Mouse (Mus musculus) hindbrain, postnatal 0 days (tissue): ENCODE data around the gene Atxn10. TPM values are rescaled to one million over a fixed set of nuclear protein-coding genes. Genes with fewer than 3 reads are reported as not detected.

Experiments
- ATAC-seq: fragments of 200-750 bp; cut with Nextera tagmentation; 2 replicates; pipeline ENCODE4 v1.8.0; 2017; ENCODE audit warnings: mild to moderate bottlenecking, moderate TSS enrichment, moderate library complexity
- DNase-seq: peaks from one replicate; pipeline ENCODE4 v3.0.0-alpha.2; 2015; ENCODE audit warnings: low spot score
- H3K27ac ChIP-seq: fragments of 300-500 bp; sonication (generic); 2 replicates; pipeline ENCODE4 v1.5.1; 2014; ENCODE audit warnings: mild to moderate bottlenecking
- H3K27me3 ChIP-seq: fragments of 300-500 bp; sonication (generic); 2 replicates; pipeline ENCODE4 v1.6.1; 2014; ENCODE audit warnings: low read length, mixed read lengths; ENCODE audit not compliant: insufficient read depth
- H3K36me3 ChIP-seq: fragments of 300-500 bp; sonication (generic); 2 replicates; pipeline ENCODE4 v1.6.1; 2014; ENCODE audit warnings: low read length, mixed read lengths; ENCODE audit not compliant: insufficient read depth
- H3K4me1 ChIP-seq: fragments of 300-500 bp; sonication (generic); 2 replicates; pipeline ENCODE4 v1.6.1; 2014; ENCODE audit warnings: antibody characterized with exemption, low read length, mixed read lengths; ENCODE audit not compliant: insufficient read depth
- H3K4me2 ChIP-seq: fragments of 300-500 bp; sonication (generic); 2 replicates; pipeline ENCODE4 v1.6.1; 2014; ENCODE audit warnings: low read depth, mild to moderate bottlenecking, low read length, moderate library complexity, mixed read lengths
- H3K4me3 ChIP-seq: fragments of 300-500 bp; sonication (generic); 2 replicates; pipeline ENCODE4 v1.5.1; 2014; ENCODE audit warnings: low read length
- H3K9ac ChIP-seq: fragments of 300-500 bp; sonication (generic); replicated peaks from 2 replicates; pipeline ENCODE4 v1.6.1; 2014; ENCODE audit warnings: mild to moderate bottlenecking, low read length, moderate library complexity, mixed read lengths
- H3K9me3 ChIP-seq: fragments of 300-500 bp; sonication (generic); 2 replicates; pipeline ENCODE4 v1.6.1; 2016; ENCODE audit warnings: low read length, mixed read lengths
- CTCF ChIP-seq: IDR thresholded peaks from 2 replicates; pipeline ENCODE4 v1.5.1; 2016; ENCODE audit warnings: antibody characterized with exemption, control low read depth, low read depth
- WGBS: fragments of 180-500 bp; shearing (Covaris S2); extraction: QIAGEN DNeasy Blood & Tissue Kit; methylation state at CpG from one replicate; pipeline ENCODE4 v1.1.7; 2014; 5-methylcytosine and 5-hydroxymethylcytosine counted together
- polyA plus RNA-seq: library from polyadenylated mRNA; unstranded; fragments of >200 nt; fragmentation: Nextera tagmentation; extraction: Ambion mirVana; gene quantifications from 2 replicates; pipeline ENCODE4 v1.2.1, GENCODE M21; 2015
- total RNA-seq: library from RNA; depleted of rRNA; stranded (reverse); fragments of >200 nt; gene quantifications from 2 replicates; pipeline ENCODE4 v1.2.3, GENCODE M21; 2014

Atxn10 gene
- total and polyA plus RNA-seq, 2 experiments from 2014 or later, result 292 to 499 TPM

DNA sequence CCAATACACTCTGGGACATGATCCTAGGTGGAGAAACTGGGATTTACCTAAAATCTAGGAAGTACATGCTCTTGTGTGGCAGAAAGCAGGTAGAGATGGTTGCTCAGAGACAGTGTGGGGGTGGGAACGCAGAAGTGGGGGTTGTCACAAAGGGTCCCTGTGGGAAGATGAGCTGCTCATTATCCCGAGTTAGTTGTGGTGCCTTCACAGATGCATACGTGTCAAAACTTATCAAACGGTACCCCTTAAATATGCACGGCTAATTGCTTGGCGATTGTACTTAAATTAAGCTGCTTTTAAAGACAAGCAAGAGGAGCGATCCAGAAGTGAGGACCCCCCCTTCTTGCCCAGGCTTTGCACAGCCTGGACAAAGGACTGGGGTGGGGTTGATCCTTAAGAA lies 153.7 kb downstream of the Atxn10 start:
- ATAC-seq (no peak), DNase-seq (no peak)
- Histone ChIP-seq H3K9ac (no peak overlapping the region), H3K4me1 (peaks cover 15% of the 10 kb centered on the region), H3K36me3 (no peaks in the 10 kb centered on the region), H3K9me3 (no peaks in the 10 kb centered on the region), H3K27ac (no peak overlapping the region), H3K27me3 (no peaks in the 10 kb centered on the region), H3K4me2 (no peak overlapping the region), H3K4me3 (no peak overlapping the region)
- TF ChIP-seq CTCF, result no peak
- WGBS, result 41% methylated on average over 7 of the region's 7 CpGs

GRCm38 (mm10) chr15:85494163-85494621 lies 158.1 kb downstream of the Atxn10 start:
- peaks cover 16% of the 10 kb centered on the region for H3K4me1 ChIP-seq
- no peak overlapping the region; the same call in 1 of the 2 replicates for H3K4me2 ChIP-seq
- ATAC-seq (0 out of 2 replicates have a peak, but pooled peaks have one; percentile 57), DNase-seq (peak; percentile 68)
- TF ChIP-seq CTCF, result no peak
- H3K9ac ChIP-seq, result no peak overlapping the region
- H3K4me3 ChIP-seq, result no peak overlapping the region
- peak overlapping the region; percentile 56; the same call in 1 of the 2 replicates for H3K27ac ChIP-seq
- H3K9me3 ChIP-seq, result no peaks in the 10 kb centered on the region
- H3K27me3 ChIP-seq, result no peaks in the 10 kb centered on the region
- WGBS, result 3% methylated on average over 11 of the region's 11 CpGs
- no peaks in the 10 kb centered on the region for H3K36me3 ChIP-seq

GRCm38 (mm10) chr15:85497548-85497947 lies 161.5 kb downstream of the Atxn10 start:
- Histone ChIP-seq H3K27ac (no peak overlapping the region), H3K4me1 (peaks cover 16% of the 10 kb centered on the region), H3K4me2 (no peak overlapping the region), H3K27me3 (no peaks in the 10 kb centered on the region), H3K4me3 (no peak overlapping the region), H3K9me3 (no peaks in the 10 kb centered on the region), H3K9ac (no peak overlapping the region), H3K36me3 (no peaks in the 10 kb centered on the region)
- DNase-seq (no peak), ATAC-seq (no peak)
- no peak for TF ChIP-seq CTCF
- 78% methylated on average over 4 of the region's 4 CpGs for WGBS

DNA sequence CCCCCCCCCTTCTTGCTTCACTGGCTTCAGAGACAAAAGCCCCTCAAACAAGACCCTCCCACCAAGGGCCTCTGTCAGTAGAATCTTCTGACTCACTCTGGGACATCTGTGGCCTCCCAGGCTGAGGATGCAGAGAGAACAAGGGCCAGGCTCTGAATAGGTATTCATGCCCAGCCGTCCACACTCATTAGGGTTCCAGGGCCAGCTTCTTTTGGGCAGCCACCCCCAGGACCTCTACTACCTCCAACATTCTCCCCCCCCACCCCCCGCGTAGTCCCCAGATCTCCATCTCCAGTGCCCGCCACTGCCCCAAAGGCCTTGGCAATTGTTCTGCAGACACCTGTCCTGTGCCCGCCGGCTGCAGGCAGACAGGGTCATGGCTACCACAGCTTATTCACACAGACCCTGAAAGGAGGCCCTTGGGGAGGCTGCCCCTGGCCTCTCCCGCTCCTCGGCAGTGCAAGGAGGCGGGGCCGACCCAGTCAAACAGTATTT lies 162.0 kb downstream of the Atxn10 start:
- 18% methylated on average over 10 of the region's 10 CpGs for WGBS
- no peak overlapping the region for H3K9ac ChIP-seq
- H3K27me3 ChIP-seq, result no peaks in the 10 kb centered on the region
- H3K4me2 ChIP-seq, result no peak overlapping the region
- DNase-seq (peak; percentile 43), ATAC-seq (peak; percentile 83)
- H3K36me3 ChIP-seq, result no peaks in the 10 kb centered on the region
- no peaks in the 10 kb centered on the region for H3K9me3 ChIP-seq
- TF ChIP-seq CTCF, result no peak
- H3K27ac ChIP-seq, result peak overlapping the region; percentile 54; the same call in 1 of the 2 replicates
- H3K4me3 ChIP-seq, result no peak overlapping the region
- peaks cover 16% of the 10 kb centered on the region for H3K4me1 ChIP-seq

GRCm38 (mm10) chr15:85500267-85500666 lies 164.2 kb downstream of the Atxn10 start:
- Histone ChIP-seq H3K36me3 (no peaks in the 10 kb centered on the region), H3K4me1 (no peaks in the 10 kb centered on the region), H3K9ac (no peak overlapping the region), H3K9me3 (no peaks in the 10 kb centered on the region), H3K4me2 (no peak overlapping the region), H3K27ac (no peak overlapping the region), H3K27me3 (no peaks in the 10 kb centered on the region), H3K4me3 (no peak overlapping the region)
- ATAC-seq (no peak), DNase-seq (no peak)
- no peak for TF ChIP-seq CTCF
- 88% methylated on average over 10 of the region's 10 CpGs for WGBS

- H3K9ac ChIP-seq, result no peak within 1 kb of the TSS
- no peak within 1 kb of the TSS for H3K4me2 ChIP-seq
- DNase-seq (no peak), ATAC-seq (0 out of 2 replicates have a peak, but pooled peaks have one; percentile 27)
- H3K9me3 ChIP-seq, result no peaks in the 10 kb centered on the region
- H3K4me3 ChIP-seq, result no peak within 1 kb of the TSS
- H3K27me3 ChIP-seq, result no peaks in the 10 kb centered on the region
- H3K4me1 ChIP-seq, result 0 out of 2 replicates have a peak, but pooled peaks cover 4% of the 10 kb centered on the region
- no peak for TF ChIP-seq CTCF
- no peak within 1 kb of the TSS for H3K27ac ChIP-seq
- H3K36me3 ChIP-seq, result no peaks in the 10 kb centered on the region
- WGBS, result 64% methylated on average over 8 of the region's 8 CpGs
Observed at GRCm38 (mm10) chr15:85503127-85503526, 167.1 kb downstream of the Atxn10 start, which contains the start of gene 7530416G11Rik. 7530416G11Rik (minus strand) TSS chr15:85503227.
